Mouse (Mus musculus) adrenal gland, postnatal 10 days (tissue): Measurements from ENCODE around the gene Tjp3. TPM values are rescaled to one million over a fixed set of nuclear protein-coding genes. Genes with fewer than 3 reads are reported as not detected.
A peak's percentile ranks its signal among the peaks of the same experiment; 100 is the strongest.

Source experiments
- DNase-seq: peaks from one replicate; pipeline ENCODE4 v3.0.0; 2021; ENCODE audit warnings: mixed read lengths
- total RNA-seq, 2 experiments: library from RNA; stranded (reverse); gene quantifications; 2 replicates each; pipeline ENCODE4 v1.2.3; 2021

The Tjp3 gene
- total RNA-seq, 2 experiments from 2014 or later = 1.9 to 3.0 TPM

GRCm38 (mm10) chr10:81268643-81269412, 22.6 kb downstream of the Tjp3 start:
- no peak for DNase-seq

- DNase-seq = peak; percentile 88
Observed at GRCm38 (mm10) chr10:81268056-81268455, 23.3 kb downstream of the Tjp3 start.

GRCm38 (mm10) chr10:81266211-81267105, 24.9 kb downstream of the Tjp3 start, which contains the start of the genes Mrpl54 and Apba3:
Mrpl54 (minus strand) TSS chr10:81266934.
Apba3 (plus strand) TSS chr10:81266960.
- DNase-seq = peak; percentile 97

GRCm38 (mm10) chr10:81265540-81265939, 25.8 kb downstream of the Tjp3 start:
- no peak for DNase-seq

GRCm38 (mm10) chr10:81261025-81261424, 30.4 kb downstream of the Tjp3 start:
- no peak for DNase-seq

- no peak for DNase-seq
Observed at GRCm38 (mm10) chr10:81259225-81259884, 32.0 kb downstream of the Tjp3 start.

GRCm38 (mm10) chr10:81257158-81258039, 34.0 kb downstream of the Tjp3 start:
- DNase-seq = no peak

GRCm38 (mm10) chr10:81254886-81255285, 36.5 kb downstream of the Tjp3 start:
- DNase-seq = no peak

- DNase-seq = peak; percentile 73
Observed at GRCm38 (mm10) chr10:81252424-81253419, 38.7 kb downstream of the Tjp3 start, which contains the start of gene Matk. Matk (plus strand) TSS chr10:81252935.

GRCm38 (mm10) chr10:81249442-81249841, 41.9 kb downstream of the Tjp3 start:
- DNase-seq = no peak

GRCm38 (mm10) chr10:81247804-81248203, 43.6 kb downstream of the Tjp3 start:
- DNase-seq = no peak

- DNase-seq = no peak
Observed at GRCm38 (mm10) chr10:81245166-81245565, 46.2 kb downstream of the Tjp3 start.

- peak; percentile 91 for DNase-seq
Observed at GRCm38 (mm10) chr10:81244595-81244994, 46.8 kb downstream of the Tjp3 start.

GRCm38 (mm10) chr10:81244146-81244545, 47.2 kb downstream of the Tjp3 start:
- DNase-seq = no peak

- no peak for DNase-seq
Observed at GRCm38 (mm10) chr10:81242021-81242420, 49.4 kb downstream of the Tjp3 start.

GRCm38 (mm10) chr10:81240876-81241275, 50.5 kb downstream of the Tjp3 start:
- DNase-seq = peak; percentile 73

GRCm38 (mm10) chr10:81238618-81239017, 52.8 kb downstream of the Tjp3 start:
- no peak for DNase-seq

GRCm38 (mm10) chr10:81236471-81237268, 54.7 kb downstream of the Tjp3 start:
- no peak for DNase-seq

- no peak for DNase-seq
Observed at GRCm38 (mm10) chr10:81234206-81234605, 57.2 kb downstream of the Tjp3 start.
